Mouse (Mus musculus): ENCODE measurements around the gene Map1a. TPM values are rescaled to one million over a fixed set of nuclear protein-coding genes. Genes with fewer than 3 reads are reported as not detected.

Gene Map1a
- polyA plus RNA-seq (2012; rRNA removed): 24.9 and 26.8 TPM in 2 replicates

DNA sequence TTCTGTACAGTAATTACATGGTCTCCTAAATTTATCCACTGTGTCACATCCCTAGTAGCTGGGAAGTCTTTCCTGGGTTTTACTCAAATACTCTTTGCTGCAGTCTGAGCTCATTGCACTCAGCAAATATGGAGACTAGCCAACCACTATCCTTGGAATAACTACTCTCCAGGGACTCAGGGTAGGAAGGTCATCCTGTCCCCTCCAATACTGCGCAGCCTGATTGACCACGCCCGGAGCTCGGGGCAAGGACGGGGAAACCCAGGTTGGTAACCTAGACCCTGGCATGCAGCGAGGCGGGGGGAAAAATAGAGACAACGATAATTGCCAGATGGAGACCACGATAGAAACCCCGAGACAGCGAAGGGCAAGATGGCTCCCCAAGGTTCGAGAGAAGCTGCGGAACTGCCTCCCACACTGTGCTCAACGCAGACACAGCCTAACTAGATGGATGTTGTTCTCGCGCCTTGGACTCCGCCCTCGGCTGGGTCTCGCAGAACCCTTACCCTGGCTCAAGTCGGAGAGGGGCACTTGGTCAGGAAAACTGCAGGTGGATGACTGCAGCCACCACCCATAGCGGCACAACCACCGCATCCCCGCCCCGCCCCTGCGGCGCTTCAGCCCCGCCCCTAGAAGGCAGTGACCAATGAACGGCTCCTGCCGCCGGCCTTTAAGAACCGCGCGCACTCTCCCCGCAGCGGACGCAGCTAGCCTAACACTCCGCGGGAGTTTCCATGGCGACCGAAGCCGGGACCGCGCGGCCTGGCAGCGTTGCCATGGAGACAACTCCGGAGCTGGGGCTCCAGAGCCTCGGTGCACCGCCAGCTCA, at the start of gene Map1a:
Gene Map1a (plus strand): TSS at position 700 of the 829 bp plus-strand sequence.

DNA sequence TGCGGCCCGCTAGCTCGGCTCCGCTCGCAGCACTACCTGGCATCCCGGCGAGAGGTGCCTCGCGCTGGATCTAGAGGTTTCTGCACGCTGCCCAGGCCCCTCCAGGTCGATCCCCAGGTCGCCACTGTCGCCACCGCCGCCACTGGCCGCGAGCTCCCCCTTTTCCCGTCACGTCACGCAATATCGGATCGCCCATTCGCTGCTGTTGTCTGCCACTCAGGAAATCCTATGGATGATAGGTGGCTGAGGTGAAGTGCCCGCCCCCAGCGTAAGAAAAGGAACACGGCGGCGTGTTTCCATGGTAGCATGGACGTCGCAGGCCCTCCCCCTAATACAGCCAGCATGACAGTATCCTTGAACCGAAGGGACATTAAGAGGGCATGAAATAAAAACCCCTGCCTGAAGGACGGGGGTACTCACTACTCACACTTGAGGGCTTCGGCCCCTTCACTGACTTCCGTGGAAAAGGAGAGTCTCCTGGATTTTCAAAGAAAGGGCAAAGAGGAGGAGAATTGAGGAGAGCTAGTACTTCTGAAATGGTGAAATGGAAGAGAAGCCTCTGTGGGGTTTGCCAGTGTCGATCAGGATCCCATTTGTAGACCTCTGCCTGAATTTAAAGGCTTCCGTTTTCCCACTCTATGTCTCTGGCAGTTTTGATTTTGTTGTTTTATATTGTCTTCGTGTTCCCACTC, 18.0 kb upstream of the Map1a start, which contains the start of gene Trp53bp1:
Gene Trp53bp1 (minus strand): TSS at position 172 of the 692 bp plus-strand sequence.

DNA sequence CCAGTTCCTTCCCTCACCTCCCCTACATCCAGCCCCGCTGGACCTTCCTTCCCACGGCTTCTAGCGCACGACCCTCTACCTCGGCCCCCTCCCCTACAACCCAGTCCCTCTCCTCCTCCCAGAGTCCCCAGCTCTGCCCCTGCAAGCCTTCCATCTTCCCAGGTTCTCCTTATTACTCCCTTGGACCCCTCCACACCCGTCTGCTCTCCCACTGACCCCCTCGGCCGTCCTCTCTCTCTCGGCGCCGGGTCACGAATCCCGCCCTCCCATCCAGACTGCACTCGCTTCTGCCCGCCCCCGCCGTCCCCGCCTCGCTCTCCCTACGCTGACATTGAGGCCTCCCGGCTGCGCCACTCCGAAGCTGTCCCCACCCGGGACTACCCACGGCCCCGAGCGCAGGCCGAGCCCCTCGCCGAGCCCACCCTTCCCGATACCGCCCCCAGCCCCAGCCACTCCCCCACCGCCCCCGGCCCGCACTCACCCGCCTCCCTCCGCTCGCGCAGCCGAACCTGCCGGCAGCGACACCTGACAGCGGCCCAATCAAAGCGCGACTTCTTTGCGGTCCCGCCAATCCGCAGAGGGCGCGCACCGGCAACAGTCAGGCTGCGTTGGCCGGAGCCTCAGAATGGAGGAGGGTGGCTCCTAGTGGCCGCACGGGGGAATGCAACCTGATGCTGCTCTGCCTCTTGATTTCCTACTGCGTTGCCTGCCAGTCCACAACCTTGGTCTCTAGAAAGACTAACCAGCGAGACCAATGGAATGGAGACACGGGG, 65.6 kb downstream of the Map1a start, which contains the start of gene Ppip5k1:
Gene Ppip5k1 (minus strand): TSS at position 577 of the 773 bp plus-strand sequence.

DNA sequence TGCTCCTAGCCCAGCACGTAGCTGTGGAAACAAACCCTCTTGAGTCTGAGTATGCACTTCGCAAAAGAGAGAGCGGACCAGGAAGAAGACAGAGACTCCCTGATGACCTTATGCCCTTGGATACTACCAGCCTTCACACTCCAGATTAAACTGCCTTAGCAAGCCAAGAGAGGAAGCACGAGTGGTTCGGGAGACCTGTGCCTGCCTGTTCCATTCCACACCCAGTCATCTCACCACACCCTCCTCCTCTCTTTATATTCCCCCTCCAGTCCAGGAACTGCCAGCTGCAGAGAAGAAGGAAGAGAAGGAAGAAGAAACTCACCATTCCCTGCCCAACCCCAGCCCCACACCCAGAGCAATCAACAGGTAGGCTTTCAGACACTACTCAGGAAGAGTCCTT, 68.1 kb downstream of the Map1a start, which contains the start of gene Ckmt1:
Gene Ckmt1 (plus strand): TSS at position 221 of the 400 bp plus-strand sequence.

Other genes with a start within 250 kb of the Map1a start
- gene Tgm5, start 203.8 kb upstream of the Map1a start, polyA plus RNA-seq (2012; rRNA removed): 0.04 and 0.11 TPM in 2 replicates
- gene Tgm7, start 179.8 kb upstream of the Map1a start, polyA plus RNA-seq (2012; rRNA removed): 0.08 and 0.10 TPM in 2 replicates
- 24.2 and 26.3 TPM in 2 replicates for gene Adal, start 149.2 kb upstream of the Map1a start, polyA plus RNA-seq (2012; rRNA removed)
- 8.4 and 9.6 TPM in 2 replicates for gene Lcmt2, start 148.9 kb upstream of the Map1a start, polyA plus RNA-seq (2012; rRNA removed)
- gene Tubgcp4, start 118.9 kb upstream of the Map1a start, polyA plus RNA-seq (2012; rRNA removed): 45.6 and 47.1 TPM in 2 replicates
- 3.9 and 4.2 TPM in 2 replicates for gene Zscan29, start 118.5 kb upstream of the Map1a start, polyA plus RNA-seq (2012; rRNA removed)
- 137 and 139 TPM in 2 replicates for gene Trp53bp1, start 18.2 kb upstream of the Map1a start, polyA plus RNA-seq (2012; rRNA removed)
- gene Ppip5k1, start 65.8 kb downstream of the Map1a start, polyA plus RNA-seq (2012; rRNA removed): 27.2 and 30.6 TPM in 2 replicates
- 87.5 and 102 TPM in 2 replicates for gene Ckmt1, start 68.1 kb downstream of the Map1a start, polyA plus RNA-seq (2012; rRNA removed)
- gene Strc, start 97.6 kb downstream of the Map1a start, polyA plus RNA-seq (2012; rRNA removed): 0.03 TPM in 2 replicates
- gene Pdia3, start 124.2 kb downstream of the Map1a start, polyA plus RNA-seq (2012; rRNA removed): 128 and 143 TPM in 2 replicates
- 6.6 and 7.4 TPM in 2 replicates for gene Catsper2, start 124.2 kb downstream of the Map1a start, polyA plus RNA-seq (2012; rRNA removed)
- 0.24 and 0.28 TPM in 2 replicates for gene Ell3, start 154.7 kb downstream of the Map1a start, polyA plus RNA-seq (2012; rRNA removed)
- 306 TPM in 2 replicates for gene Serf2, start 159.6 kb downstream of the Map1a start, polyA plus RNA-seq (2012; rRNA removed)
- gene Hypk, start 163.7 kb downstream of the Map1a start, polyA plus RNA-seq (2012; rRNA removed): 33.0 and 33.8 TPM in 2 replicates
- 5.2 and 5.4 TPM in 2 replicates for gene Serinc4, start 167.2 kb downstream of the Map1a start, polyA plus RNA-seq (2012; rRNA removed)
- 23.4 and 25.3 TPM in 2 replicates for gene Mfap1b, start 184.5 kb downstream of the Map1a start, polyA plus RNA-seq (2012; rRNA removed)
- gene Mfap1a, start 217.1 kb downstream of the Map1a start, polyA plus RNA-seq (2012; rRNA removed): 14.5 and 14.6 TPM in 2 replicates
- 4.5 and 5.0 TPM in 2 replicates for gene Wdr76, start 217.1 kb downstream of the Map1a start, polyA plus RNA-seq (2012; rRNA removed)